Mouse (Mus musculus) T-cell, adult 2 months (primary cell): ENCODE results near the gene Ggcx.
"Not testable (repeated sequence)": the region's sequence is repeated elsewhere in the genome, so short reads cannot be mapped to it uniquely, and the experiment has no call there.

ENCODE experiments used
- DNase-seq: peaks from one replicate; pipeline ENCODE4 v3.0.0; 2022; ENCODE audit warnings: low spot score

Ggcx gene

DNA sequence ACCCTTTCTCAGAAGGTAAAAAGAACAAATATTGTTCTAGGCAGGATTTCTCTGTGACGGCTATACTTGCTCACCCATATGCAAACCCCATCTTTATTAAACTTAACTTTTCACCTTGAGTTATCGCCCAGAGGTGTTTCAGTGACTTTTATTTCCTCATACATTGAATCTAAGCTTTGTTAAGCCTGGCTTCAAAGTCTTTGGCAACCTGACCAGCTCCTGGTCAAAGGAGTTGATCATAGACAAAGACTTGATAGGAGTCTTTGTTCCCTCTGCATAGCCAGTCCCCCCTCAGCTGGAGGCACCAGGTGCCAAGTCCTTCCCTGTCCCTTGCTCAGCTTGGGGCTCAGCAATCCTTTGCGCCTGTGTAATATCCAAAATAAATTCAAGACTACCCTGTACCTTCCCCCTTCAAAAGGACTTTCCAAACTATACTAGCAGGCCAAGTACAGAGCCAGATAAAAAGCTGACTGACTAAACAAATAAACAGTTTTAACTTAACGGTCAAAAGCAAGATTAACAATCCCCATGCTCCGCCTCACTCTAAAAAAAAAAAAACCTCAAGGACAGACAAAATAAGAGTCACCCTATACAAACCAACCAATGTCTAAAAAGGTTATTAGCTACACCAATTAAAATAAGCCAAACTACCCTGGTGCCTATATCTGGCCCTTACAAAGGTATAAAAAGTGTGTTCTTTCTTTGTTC, 48.6 kb downstream of the Ggcx start:
- DNase-seq = not testable (repeated sequence)

DNA sequence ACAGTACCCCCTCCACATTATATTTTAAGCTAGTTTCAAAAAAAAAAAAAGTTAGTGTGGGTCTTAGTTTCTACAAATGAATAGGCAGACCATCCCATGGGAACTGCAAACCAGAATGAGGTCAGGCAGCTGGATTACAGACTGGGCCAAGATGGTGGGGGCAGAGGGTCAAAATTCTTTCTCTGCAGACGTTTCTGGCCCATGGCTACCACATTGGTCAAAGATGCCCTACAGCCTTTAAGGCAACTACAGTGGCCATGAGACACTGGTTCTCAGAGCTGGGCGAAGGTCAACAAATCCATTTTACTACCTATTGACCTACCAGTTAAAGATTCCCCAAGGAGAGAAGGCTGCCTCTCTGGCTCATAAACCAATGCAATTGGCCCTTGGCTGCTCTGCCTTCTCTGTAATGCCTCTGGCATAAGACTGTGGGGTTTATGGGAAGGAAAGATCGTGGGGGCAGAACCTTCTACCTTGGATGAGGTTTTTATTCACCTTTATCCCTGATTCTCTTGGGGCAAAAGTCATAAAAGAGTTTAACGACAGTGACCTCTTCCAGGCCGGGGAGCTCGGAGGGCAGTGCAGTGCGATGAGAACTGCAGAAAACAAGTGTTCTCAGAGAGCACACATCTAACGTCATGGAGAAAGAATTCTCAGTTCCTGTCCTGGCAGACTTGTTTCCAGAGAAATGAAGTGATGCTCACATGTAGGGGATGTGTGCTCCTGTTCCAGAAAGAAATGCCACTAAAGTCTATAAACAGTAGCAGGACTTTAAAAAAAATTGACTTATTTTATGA, 51.5 kb downstream of the Ggcx start:
- no peak for DNase-seq

DNA sequence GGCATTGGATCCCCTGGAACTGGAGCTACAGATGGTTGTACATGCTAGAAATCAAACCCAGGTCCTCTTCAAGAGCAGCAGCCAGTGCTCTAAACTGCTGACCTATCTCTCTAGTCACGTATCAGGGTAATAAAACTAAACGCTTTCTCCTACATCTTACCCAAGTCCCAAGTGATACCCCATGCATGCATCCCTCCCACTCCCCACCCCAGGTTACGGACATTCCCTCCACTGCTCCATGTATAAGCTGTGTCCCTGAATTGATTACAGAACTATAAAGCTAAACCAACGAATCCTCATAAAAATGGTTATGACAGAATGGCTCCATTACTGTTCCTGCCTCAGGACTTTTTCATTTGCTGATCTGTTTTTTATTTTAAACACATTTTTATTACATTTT, 52.1 kb downstream of the Ggcx start:
- no peak for DNase-seq

DNA sequence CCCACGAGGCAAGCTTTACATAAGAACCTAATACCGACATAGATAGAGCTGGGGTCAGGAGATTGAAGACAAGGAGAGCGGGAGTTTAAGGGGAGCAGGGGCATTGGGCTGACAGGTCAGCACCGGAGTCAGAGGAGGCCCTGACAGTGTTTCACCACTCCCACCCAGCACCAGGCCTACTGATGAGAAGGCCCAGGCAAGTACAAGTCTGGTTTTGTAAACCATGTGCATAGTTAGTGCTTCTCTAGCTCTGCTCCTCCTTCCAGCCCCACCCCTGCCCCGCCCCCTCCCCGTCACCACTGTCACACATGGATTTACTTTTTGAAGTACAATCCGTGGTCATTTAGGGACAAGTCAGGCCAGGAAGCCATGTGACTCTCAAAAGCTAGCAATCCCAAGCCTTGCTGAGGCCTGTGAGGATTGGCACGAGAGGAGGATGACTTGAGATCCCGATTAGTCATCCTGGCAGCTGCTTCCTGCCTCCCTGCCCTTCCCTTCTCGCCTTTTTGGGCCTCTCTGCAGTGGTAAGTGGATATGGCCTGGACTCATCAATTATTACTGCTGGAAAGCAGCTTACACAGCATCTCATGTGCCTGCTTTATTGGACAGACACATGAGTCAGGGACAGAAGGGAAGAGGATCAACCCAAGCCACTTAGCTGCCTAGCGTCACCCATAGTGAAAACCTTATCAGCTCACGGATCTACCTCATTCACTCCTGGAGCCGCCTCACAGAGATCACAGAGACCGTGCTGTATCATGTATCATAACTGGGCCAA, 59.3 kb downstream of the Ggcx start:
- DNase-seq = peak; percentile 4

DNA sequence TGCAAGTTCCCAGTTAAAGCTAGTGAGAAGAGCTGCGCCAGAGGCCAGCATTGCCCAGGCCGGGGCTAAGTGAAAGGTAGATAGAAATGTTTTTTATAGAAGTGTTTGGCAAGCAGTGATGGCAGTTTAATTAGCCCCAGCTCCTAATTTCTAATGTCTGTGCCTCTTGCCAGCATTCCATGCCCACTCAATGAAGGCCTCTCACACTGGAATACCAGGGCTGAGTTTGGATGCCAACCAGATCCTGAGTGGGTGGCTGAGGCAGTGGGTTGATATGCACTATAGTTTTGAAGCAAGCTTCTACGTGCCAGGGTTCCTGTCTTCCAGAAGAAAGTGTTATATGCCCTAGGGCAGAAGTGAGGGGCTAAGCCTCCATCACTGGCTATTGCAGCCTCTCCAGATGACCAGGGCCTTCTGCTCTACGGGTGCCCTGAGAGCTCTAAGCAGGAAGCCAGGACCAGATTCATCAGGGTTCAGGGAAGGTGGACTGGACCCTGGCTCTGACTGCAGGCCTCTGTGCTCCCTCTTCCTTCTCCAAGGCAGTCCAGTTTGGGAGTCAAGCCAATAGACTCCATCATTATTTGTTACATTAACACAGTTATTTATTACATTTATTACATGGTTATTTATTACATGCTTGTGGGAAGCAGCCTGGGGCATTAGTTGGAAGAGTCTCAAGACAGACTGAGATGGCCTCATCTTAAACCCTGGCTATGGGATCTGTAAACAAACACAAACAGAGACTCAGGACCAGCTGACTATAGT, 61.3 kb downstream of the Ggcx start:
- DNase-seq = no peak

DNA sequence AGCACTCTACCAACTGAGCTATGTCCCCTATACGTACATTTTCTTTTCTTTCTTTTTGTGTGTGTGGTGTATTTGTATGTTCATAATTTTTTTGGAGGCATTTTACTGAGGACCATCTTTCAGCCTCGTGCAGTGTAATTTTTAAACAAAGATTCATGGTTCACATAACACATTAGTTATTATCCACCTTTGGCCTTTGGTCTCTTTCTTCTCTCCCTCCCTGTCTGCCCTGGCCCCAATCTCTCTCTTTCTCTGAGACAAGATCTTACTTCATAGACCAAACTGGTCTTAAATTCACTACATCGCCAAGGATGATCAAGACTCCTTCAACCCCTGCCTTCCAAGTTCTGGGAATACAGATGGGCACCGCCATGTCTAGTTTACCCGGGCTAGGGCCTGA, 62.7 kb downstream of the Ggcx start:
- no peak for DNase-seq

DNA sequence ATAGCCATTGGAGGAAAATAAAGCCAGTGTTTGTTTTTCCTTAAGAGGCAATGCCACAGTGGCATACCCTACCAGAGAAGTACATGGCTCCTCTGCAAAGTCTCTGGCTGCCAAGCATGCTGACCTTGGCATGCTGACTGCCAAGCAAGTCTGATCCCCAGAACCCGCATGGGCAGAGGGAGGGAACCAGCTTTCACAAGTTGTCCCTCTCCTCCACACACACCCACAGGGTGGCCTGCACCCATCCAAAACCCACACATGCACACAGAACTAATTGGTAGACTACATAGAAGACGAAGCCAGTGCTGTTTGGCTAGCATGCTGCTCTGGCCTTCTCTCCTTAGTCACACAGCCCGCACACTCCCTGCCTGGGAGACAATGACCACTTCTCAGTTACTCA, 63.5 kb downstream of the Ggcx start:
- no peak for DNase-seq

DNA sequence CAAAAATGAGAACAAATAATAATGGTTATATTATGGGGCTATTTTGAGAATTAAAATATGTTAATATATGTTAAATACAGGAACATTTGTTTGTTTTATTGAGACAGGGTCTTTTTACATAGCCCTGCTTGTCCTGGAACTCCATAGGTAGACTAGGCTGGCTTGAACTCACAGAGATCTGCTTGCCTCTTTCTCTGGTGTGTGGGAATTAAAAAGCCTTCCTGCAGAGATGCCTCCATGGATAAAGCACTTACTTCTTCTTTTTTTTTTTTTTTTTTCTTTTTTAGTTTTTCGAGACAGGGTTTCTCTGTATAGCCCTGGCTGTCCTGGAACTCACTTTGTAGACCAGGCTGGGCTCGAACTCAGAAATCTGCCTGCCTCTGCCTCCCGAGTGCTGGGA, 64.6 kb downstream of the Ggcx start:
- not testable (repeated sequence) for DNase-seq

DNA sequence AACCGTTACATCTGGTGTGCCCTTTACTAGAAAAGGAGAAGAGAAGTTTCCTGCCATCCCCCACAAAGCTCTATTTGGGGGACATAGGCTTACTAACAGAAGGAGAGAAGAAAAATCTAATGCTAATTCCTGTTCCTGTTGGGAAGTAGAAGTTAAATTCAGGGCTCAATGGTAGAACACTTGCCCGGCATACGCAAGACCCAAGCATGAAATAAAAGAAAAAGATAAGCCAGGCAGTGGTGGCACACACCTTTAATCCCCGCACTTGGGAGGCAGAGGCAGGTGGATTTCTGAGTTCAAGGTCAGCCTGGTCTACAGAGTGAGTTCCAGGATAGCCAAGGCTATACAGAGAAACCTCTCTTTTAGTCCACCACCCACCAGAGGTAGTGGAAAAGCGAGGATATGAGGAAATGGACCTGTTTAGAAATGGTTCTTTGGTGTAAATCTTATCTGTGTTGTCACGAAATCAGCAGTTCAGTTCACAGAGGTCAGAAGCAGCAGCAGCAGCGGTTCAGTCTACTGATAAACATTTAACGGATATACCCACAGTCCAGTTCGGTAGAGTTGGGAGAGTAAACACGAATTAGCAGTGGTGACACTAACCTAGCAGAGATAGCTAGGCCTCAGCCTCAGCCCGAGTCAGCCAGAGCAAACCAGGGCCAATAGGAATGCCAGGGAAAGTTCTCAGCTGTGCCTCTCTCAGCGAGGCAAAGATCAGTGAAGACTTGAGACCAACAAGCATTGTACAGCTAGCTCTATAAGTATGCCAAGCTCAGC, 65.7 kb downstream of the Ggcx start:
- DNase-seq = no peak

DNA sequence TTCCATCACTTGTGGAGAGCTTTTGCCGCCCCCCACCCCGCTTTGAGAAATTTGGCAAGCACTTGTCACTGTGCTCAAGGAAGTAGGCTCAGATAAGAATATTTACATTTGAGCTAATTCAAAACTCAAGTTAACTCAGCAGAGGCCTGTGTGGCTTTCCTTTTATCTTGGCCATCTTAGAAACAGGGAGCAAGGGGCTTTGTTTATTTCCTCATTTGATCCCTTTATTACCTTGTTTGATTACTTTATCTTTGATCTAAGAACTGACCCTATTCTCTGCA, 66.3 kb downstream of the Ggcx start:
- DNase-seq = no peak
